Mouse (Mus musculus): ENCODE measurements around the gene Tmbim4. TPM values are rescaled to one million over a fixed set of nuclear protein-coding genes. Genes with fewer than 3 reads are reported as not detected.
A peak's percentile ranks its signal among the peaks of the same experiment; 100 is the strongest.

Tmbim4 gene
- polyA plus RNA-seq, 1 experiment from 2014 or later = 103 TPM

GRCm38 (mm10) chr10:120219578-120220359 is 18.4 kb downstream of the Tmbim4 start:
- Histone ChIP-seq H3K9me3 (no peaks in the 10 kb centered on the region), H3K27ac (replicated peaks) (no peak overlapping the region), H3K4me3 (no peak overlapping the region), H3K9ac (no peak overlapping the region), H3K4me2 (no peak overlapping the region), H3K36me3 (peaks cover 57% of the 10 kb centered on the region), H3K4me1 (no peaks in the 10 kb centered on the region), H3K27me3 (replicated peaks) (no peaks in the 10 kb centered on the region)
- WGBS = 77% methylated on average over 14 of the region's 14 CpGs
- ATAC-seq (ENCODE audit: extremely low read depth, insufficient number of reproducible peaks, low FRiP score, low TSS enrichment) = no peak

- H3K4me2 ChIP-seq = no peak overlapping the region
- no peak for ATAC-seq (ENCODE audit: extremely low read depth, insufficient number of reproducible peaks, low FRiP score, low TSS enrichment)
- no peaks in the 10 kb centered on the region for H3K4me1 ChIP-seq
- H3K36me3 ChIP-seq = peaks cover 54% of the 10 kb centered on the region
- no peaks in the 10 kb centered on the region for H3K27me3 ChIP-seq (replicated peaks)
- no peaks in the 10 kb centered on the region for H3K9me3 ChIP-seq
- no peak overlapping the region for H3K4me3 ChIP-seq
- H3K27ac ChIP-seq (replicated peaks) = no peak overlapping the region
- H3K9ac ChIP-seq = no peak overlapping the region
- 71% methylated on average over 7 of the region's 7 CpGs for WGBS
Observed at GRCm38 (mm10) chr10:120220776-120221175, 19.4 kb downstream of the Tmbim4 start.

GRCm38 (mm10) chr10:120226871-120227661 is 25.7 kb downstream of the Tmbim4 start, which contains the start of gene Llph:
TSS of gene Llph (plus strand) at chr10:120227070.
- Histone ChIP-seq H3K27me3 (replicated peaks) (no peaks in the 10 kb centered on the region), H3K4me3 (peak within 1 kb of the TSS; percentile 97), H3K27ac (replicated peaks) (peak within 1 kb of the TSS; percentile 29; the same call in 1 of the 2 replicates), H3K36me3 (peaks cover 50% of the 10 kb centered on the region), H3K9me3 (no peaks in the 10 kb centered on the region), H3K9ac (peak within 1 kb of the TSS; percentile 91), H3K4me2 (peak within 1 kb of the TSS; percentile 97), H3K4me1 (peaks cover 19% of the 10 kb centered on the region)
- ATAC-seq (ENCODE audit: extremely low read depth, insufficient number of reproducible peaks, low FRiP score, low TSS enrichment) = peak; percentile 93
- WGBS = under 1% methylated on average over 57 of the region's 57 CpGs

GRCm38 (mm10) chr10:120231718-120232117 is 30.3 kb downstream of the Tmbim4 start:
- 30% methylated on average over 5 of the region's 5 CpGs for WGBS
- Histone ChIP-seq H3K4me2 (no peak overlapping the region), H3K27me3 (replicated peaks) (no peaks in the 10 kb centered on the region), H3K9ac (no peak overlapping the region), H3K4me3 (no peak overlapping the region), H3K4me1 (peaks cover 18% of the 10 kb centered on the region), H3K36me3 (peaks cover 45% of the 10 kb centered on the region), H3K27ac (replicated peaks) (no peak overlapping the region), H3K9me3 (no peaks in the 10 kb centered on the region)
- ATAC-seq (ENCODE audit: extremely low read depth, insufficient number of reproducible peaks, low FRiP score, low TSS enrichment) = no peak

- peak overlapping the region; percentile 74 for H3K9ac ChIP-seq
- peaks cover 37% of the 10 kb centered on the region for H3K36me3 ChIP-seq
- H3K27me3 ChIP-seq (replicated peaks) = 0 out of 2 replicates have a peak, but pooled peaks cover 1% of the 10 kb centered on the region
- 21% methylated on average over 18 of the region's 18 CpGs for WGBS
- H3K4me3 ChIP-seq = peak overlapping the region; percentile 38
- H3K4me1 ChIP-seq = peaks cover 6% of the 10 kb centered on the region; the same call in 1 of the 2 replicates
- H3K9me3 ChIP-seq = no peaks in the 10 kb centered on the region
- ATAC-seq (ENCODE audit: extremely low read depth, insufficient number of reproducible peaks, low FRiP score, low TSS enrichment) = no peak
- peak overlapping the region; percentile 67 for H3K4me2 ChIP-seq
- no peak overlapping the region for H3K27ac ChIP-seq (replicated peaks)
Observed at GRCm38 (mm10) chr10:120233655-120234367, 32.4 kb downstream of the Tmbim4 start.

- ATAC-seq (ENCODE audit: extremely low read depth, insufficient number of reproducible peaks, low FRiP score, low TSS enrichment) = no peak
Observed at GRCm38 (mm10) chr10:120236855-120237254, 35.5 kb downstream of the Tmbim4 start.

GRCm38 (mm10) chr10:120238241-120238640 is 36.9 kb downstream of the Tmbim4 start:
- Histone ChIP-seq H3K4me2 (no peak overlapping the region), H3K9me3 (no peaks in the 10 kb centered on the region), H3K4me3 (no peak overlapping the region), H3K9ac (no peak overlapping the region), H3K27me3 (replicated peaks) (peaks cover 2% of the 10 kb centered on the region; the same call in 1 of the 2 replicates), H3K36me3 (no peaks in the 10 kb centered on the region), H3K4me1 (peaks cover 6% of the 10 kb centered on the region; the same call in 1 of the 2 replicates), H3K27ac (replicated peaks) (no peak overlapping the region)
- 86% methylated on average over 8 of the region's 8 CpGs for WGBS
- ATAC-seq (ENCODE audit: extremely low read depth, insufficient number of reproducible peaks, low FRiP score, low TSS enrichment) = no peak

More at GRCm38 (mm10) chr10:120236855-120237254, 35.5 kb downstream of the Tmbim4 start:
- Histone ChIP-seq H3K4me1 (peaks cover 6% of the 10 kb centered on the region; the same call in 1 of the 2 replicates), H3K4me2 (no peak overlapping the region), H3K4me3 (no peak overlapping the region), H3K27me3 (replicated peaks) (peaks cover 2% of the 10 kb centered on the region; the same call in 1 of the 2 replicates), H3K27ac (replicated peaks) (no peak overlapping the region), H3K36me3 (peaks cover 9% of the 10 kb centered on the region), H3K9ac (no peak overlapping the region), H3K9me3 (no peaks in the 10 kb centered on the region)
- 75% methylated on average over 9 of the region's 9 CpGs for WGBS

- Histone ChIP-seq H3K4me3 (no peak overlapping the region), H3K27me3 (replicated peaks) (peaks cover 2% of the 10 kb centered on the region; the same call in 1 of the 2 replicates), H3K9ac (no peak overlapping the region), H3K36me3 (no peaks in the 10 kb centered on the region), H3K4me1 (peaks cover 7% of the 10 kb centered on the region; the same call in 1 of the 2 replicates), H3K27ac (replicated peaks) (no peak overlapping the region), H3K4me2 (no peak overlapping the region), H3K9me3 (no peaks in the 10 kb centered on the region)
- no peak for ATAC-seq (ENCODE audit: extremely low read depth, insufficient number of reproducible peaks, low FRiP score, low TSS enrichment)
- WGBS = 49% methylated on average over 6 of the region's 6 CpGs
Observed at GRCm38 (mm10) chr10:120239476-120239875, 38.1 kb downstream of the Tmbim4 start.

- no peaks in the 10 kb centered on the region for H3K9me3 ChIP-seq
- ATAC-seq (ENCODE audit: extremely low read depth, insufficient number of reproducible peaks, low FRiP score, low TSS enrichment) = no peak
- WGBS = 52% methylated on average over 6 of the region's 6 CpGs
- peaks cover 6% of the 10 kb centered on the region; the same call in 1 of the 2 replicates for H3K27me3 ChIP-seq (replicated peaks)
- H3K4me3 ChIP-seq = no peak overlapping the region
- no peak overlapping the region for H3K9ac ChIP-seq
- peaks cover 11% of the 10 kb centered on the region for H3K4me1 ChIP-seq
- H3K27ac ChIP-seq (replicated peaks) = no peak overlapping the region
- no peak overlapping the region for H3K4me2 ChIP-seq
- no peaks in the 10 kb centered on the region for H3K36me3 ChIP-seq
Observed at GRCm38 (mm10) chr10:120242421-120242820, 41.0 kb downstream of the Tmbim4 start.

- WGBS = 82% methylated on average over 5 of the region's 5 CpGs
- no peaks in the 10 kb centered on the region for H3K9me3 ChIP-seq
- no peak overlapping the region for H3K27ac ChIP-seq (replicated peaks)
- no peaks in the 10 kb centered on the region for H3K36me3 ChIP-seq
- H3K9ac ChIP-seq = no peak overlapping the region
- H3K4me1 ChIP-seq = peaks cover 11% of the 10 kb centered on the region
- H3K27me3 ChIP-seq (replicated peaks) = 0 out of 2 replicates have a peak, but pooled peaks cover 4% of the 10 kb centered on the region
- no peak overlapping the region for H3K4me3 ChIP-seq
- ATAC-seq (ENCODE audit: extremely low read depth, insufficient number of reproducible peaks, low FRiP score, low TSS enrichment) = no peak
- H3K4me2 ChIP-seq = no peak overlapping the region
Observed at GRCm38 (mm10) chr10:120245681-120246080, 44.3 kb downstream of the Tmbim4 start.

Data from heart, embryonic 13.5 days (tissue).